Mouse (Mus musculus) embryonic facial prominence, embryonic 11.5 days (tissue): ENCODE results near the gene Gm17660. TPM values are rescaled to one million over a fixed set of nuclear protein-coding genes. Genes with fewer than 3 reads are reported as not detected.

Source experiments
- ATAC-seq: fragments of 200-750 bp; cut with Nextera tagmentation; replicated peaks from 2 replicates; pipeline ENCODE4 v1.8.0; 2017; ENCODE audit warnings: low read depth; ENCODE audit not compliant: insufficient number of reproducible peaks, low FRiP score, low TSS enrichment
- DNase-seq: peaks from one replicate; pipeline ENCODE4 v3.0.0-alpha.2; 2015; ENCODE audit warnings: low spot score
- H3K27ac ChIP-seq: fragments of 300-500 bp; sonication (generic); replicated peaks from 2 replicates; pipeline ENCODE4 v1.5.1; 2014; ENCODE audit warnings: mild to moderate bottlenecking, low read depth, low read length, control low read depth
- H3K27me3 ChIP-seq: fragments of 300-500 bp; sonication (generic); 2 replicates; pipeline ENCODE4 v1.6.1; 2014; ENCODE audit warnings: mild to moderate bottlenecking, low read length, moderate library complexity, mixed read lengths; ENCODE audit not compliant: control insufficient read depth, insufficient read depth
- H3K36me3 ChIP-seq: fragments of 300-500 bp; sonication (generic); replicated peaks from 2 replicates; pipeline ENCODE4 v1.6.1; 2014; ENCODE audit warnings: low read depth, mild to moderate bottlenecking, low read length, moderate library complexity, mixed read lengths; ENCODE audit not compliant: control insufficient read depth, insufficient read depth
- H3K4me1 ChIP-seq: fragments of 300-500 bp; sonication (generic); 2 replicates; pipeline ENCODE4 v1.6.1; 2014; ENCODE audit warnings: low read length, mixed read lengths; ENCODE audit not compliant: control insufficient read depth, insufficient read depth
- H3K4me2 ChIP-seq: fragments of 300-500 bp; sonication (generic); 2 replicates; pipeline ENCODE4 v1.6.1; 2014; ENCODE audit warnings: low read depth, mild to moderate bottlenecking, control low read depth, low read length, moderate library complexity
- H3K4me3 ChIP-seq: fragments of 300-500 bp; sonication (generic); 2 replicates; pipeline ENCODE4 v1.5.1; 2014; ENCODE audit warnings: low read depth, low read length, control low read depth
- H3K9ac ChIP-seq: fragments of 300-500 bp; sonication (generic); replicated peaks from 2 replicates; pipeline ENCODE4 v1.6.1; 2014; ENCODE audit warnings: mild to moderate bottlenecking, control low read depth, low read length
- H3K9me3 ChIP-seq: fragments of 300-500 bp; sonication (generic); replicated peaks from 2 replicates; pipeline ENCODE4 v1.6.1; 2016; ENCODE audit warnings: mild to moderate bottlenecking, low read length, inconsistent platforms, mixed read lengths; ENCODE audit not compliant: control insufficient read depth
- WGBS: fragments of 180-500 bp; shearing (Covaris S2); extraction: QIAGEN DNeasy Blood & Tissue Kit; methylation state at CpG from one replicate; pipeline ENCODE4 v1.1.7; 2014; 5-methylcytosine and 5-hydroxymethylcytosine counted together
- polyA plus RNA-seq: library from polyadenylated mRNA; unstranded; fragments of >200 nt; fragmentation: Nextera tagmentation; extraction: Ambion mirVana; gene quantifications from 2 replicates; pipeline ENCODE4 v1.2.1, GENCODE M21; 2014

Gm17660 gene
- polyA plus RNA-seq, 1 experiment from 2014 or later = not detected

DNA sequence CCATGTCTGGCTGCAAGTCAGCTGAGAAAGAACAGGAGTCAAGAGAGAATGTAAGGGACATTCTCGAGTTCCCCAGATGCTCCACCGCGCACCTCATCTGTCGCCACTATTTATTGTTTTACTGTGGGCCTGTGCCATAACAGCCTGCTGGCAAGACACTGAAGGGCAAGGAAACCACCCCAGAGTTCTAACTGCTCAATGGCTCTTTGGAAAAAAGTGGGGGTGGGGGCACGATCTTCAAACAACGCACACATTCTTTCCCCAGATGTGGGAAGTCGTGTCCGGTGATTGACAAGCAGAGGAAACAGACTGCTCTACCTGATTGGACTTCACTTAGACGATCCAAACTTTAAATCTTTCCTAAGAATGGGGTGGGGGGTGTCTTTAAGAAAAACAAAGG is 34.6 kb upstream of the Gm17660 start:
- Histone ChIP-seq H3K9me3 (no peaks in the 10 kb centered on the region), H3K27me3 (no peaks in the 10 kb centered on the region), H3K27ac (0 out of 2 replicates have a peak overlapping the region, but pooled peaks have one; percentile 14), H3K4me1 (peaks cover 5% of the 10 kb centered on the region), H3K36me3 (no peaks in the 10 kb centered on the region), H3K4me2 (no peak overlapping the region), H3K9ac (no peak overlapping the region), H3K4me3 (no peak overlapping the region)
- no peak for ATAC-seq
- 5% methylated on average over 9 of the region's 9 CpGs for WGBS
- DNase-seq = peak; percentile 70

DNA sequence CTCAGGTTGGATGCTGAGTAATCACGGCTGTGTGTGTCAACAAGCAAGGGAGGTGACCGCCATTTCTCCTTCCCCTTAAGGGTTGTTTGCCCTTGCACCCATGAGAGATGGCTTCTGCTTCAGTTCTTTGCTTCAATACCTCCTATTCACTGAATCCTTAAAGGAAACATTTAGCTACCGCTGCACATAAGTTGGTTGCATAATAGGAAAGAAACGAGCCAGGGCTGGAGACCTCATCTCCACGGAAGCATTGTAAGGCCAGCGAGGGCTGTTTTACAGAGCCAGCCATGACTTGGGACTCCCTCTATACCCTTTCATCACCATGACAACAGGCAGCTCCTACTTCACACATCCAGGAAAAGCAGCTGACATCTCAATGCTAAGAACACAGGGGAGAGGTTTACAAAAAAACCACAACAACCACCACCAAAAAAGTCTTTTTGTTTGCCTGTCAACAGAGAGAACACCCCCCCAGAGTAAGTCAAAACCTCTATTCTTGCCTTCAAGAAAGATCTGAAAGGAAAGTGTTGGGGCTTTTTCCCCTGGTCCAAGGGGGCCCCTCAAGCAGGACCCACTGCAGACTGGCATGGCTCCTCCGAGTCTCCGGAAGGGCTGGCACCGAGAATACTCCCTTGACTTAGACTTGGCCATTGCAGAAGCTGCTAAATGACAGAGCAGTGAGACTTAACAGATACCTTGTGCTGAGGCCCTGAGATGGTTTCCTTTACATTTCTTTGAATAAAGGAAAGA is 32.9 kb upstream of the Gm17660 start:
- Histone ChIP-seq H3K27ac (peak overlapping the region; percentile 39; the same call in 1 of the 2 replicates), H3K27me3 (no peaks in the 10 kb centered on the region), H3K9ac (no peak overlapping the region), H3K9me3 (no peaks in the 10 kb centered on the region), H3K4me1 (peaks cover 5% of the 10 kb centered on the region), H3K4me2 (no peak overlapping the region), H3K36me3 (no peaks in the 10 kb centered on the region), H3K4me3 (no peak overlapping the region)
- ATAC-seq (no peak; the same call in 1 of the 2 replicates), DNase-seq (peak; percentile 60)
- WGBS = 31% methylated on average over 9 of the region's 9 CpGs

DNA sequence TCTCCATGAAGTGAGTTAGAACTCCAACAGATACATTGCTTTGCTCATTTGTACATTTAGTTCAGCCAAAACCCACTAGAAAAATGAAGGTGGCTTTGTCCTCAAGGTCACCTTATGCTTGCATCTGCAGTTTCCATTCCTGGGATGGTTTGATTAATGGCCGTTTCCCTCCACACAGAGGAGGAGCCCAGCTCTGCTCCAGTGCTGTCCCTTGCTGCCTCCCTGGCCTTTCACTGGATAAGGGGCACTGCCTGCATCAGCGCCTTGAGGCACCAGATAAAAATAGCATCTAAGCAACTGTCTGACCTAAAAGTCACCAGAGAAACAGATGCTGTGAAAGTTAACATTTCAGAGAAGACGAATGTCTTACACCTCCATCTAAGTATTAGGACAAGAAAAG is 32.1 kb upstream of the Gm17660 start:
- 18% methylated on average over 3 of the region's 3 CpGs for WGBS
- DNase-seq (peak; percentile 27), ATAC-seq (no peak)
- Histone ChIP-seq H3K9me3 (no peaks in the 10 kb centered on the region), H3K36me3 (no peaks in the 10 kb centered on the region), H3K27ac (no peak overlapping the region; the same call in 1 of the 2 replicates), H3K4me1 (peaks cover 5% of the 10 kb centered on the region), H3K4me3 (no peak overlapping the region), H3K4me2 (no peak overlapping the region), H3K9ac (no peak overlapping the region), H3K27me3 (no peaks in the 10 kb centered on the region)

DNA sequence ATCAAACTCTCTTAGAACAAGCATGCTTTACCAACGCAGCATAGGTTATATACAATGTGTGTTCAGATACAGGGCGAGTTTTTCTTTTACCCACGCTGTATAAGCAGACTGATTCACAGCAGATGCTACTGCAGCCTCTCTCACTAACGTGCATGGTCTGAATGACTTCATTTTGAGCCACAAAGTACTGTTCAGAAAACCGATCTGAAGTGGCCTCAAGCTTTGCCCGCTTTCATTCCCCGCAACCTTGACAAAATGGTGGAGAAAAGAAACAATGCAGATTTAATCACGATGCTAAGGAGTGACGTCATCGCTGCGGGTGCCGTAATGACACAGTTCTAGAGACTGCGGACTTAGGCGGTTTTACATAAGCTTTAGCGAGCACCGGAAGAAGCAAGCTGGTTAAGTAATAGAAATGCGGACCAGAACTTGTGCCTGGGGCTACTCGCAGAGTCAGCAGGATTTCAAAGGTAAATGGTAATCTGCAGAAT is 31.5 kb upstream of the Gm17660 start:
- Histone ChIP-seq H3K36me3 (no peaks in the 10 kb centered on the region), H3K4me2 (peak overlapping the region; percentile 32), H3K27me3 (no peaks in the 10 kb centered on the region), H3K4me3 (no peak overlapping the region; the same call in 1 of the 2 replicates), H3K9me3 (no peaks in the 10 kb centered on the region), H3K4me1 (peaks cover 5% of the 10 kb centered on the region), H3K27ac (peak overlapping the region; percentile 53), H3K9ac (no peak overlapping the region)
- DNase-seq (peak; percentile 80), ATAC-seq (peak; percentile 76)
- WGBS = 7% methylated on average over 18 of the region's 18 CpGs

DNA sequence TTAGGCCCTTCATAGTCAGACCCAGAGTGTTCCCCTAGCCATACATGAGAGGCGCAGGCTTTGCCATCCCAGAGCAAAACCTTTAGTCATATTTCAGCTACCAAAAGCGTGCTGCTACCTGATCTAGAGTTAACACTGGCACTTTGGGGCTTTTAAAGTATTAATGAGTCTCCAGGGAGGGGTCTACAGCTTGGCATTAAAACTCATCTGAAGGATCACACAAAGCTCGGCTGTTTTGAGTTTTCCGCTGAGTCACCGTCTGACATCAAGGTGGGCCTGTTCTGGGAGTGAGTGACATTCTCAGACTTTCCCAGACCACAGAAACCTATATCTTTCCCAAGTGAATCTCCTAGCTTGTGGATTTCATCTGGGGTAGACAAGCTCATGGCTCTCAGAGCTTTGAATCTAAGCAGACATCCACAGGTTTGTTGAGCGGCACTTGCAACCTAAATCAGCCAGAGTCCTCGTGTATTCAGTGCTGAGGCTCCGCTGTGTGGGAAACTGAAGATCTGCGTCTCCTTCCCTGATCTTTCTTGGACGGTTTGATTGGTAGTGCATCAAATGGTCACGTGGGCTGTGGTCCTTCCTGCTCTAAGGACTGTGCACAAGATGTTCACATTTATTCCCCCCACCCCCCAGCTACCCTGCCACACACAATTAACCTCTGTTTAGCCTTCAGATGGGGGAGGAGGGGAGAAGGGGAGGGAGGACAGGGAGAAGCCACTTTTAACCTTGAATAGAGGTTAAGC is 30.9 kb upstream of the Gm17660 start:
- Histone ChIP-seq H3K27me3 (no peaks in the 10 kb centered on the region), H3K9me3 (no peaks in the 10 kb centered on the region), H3K4me2 (peak overlapping the region; percentile 32; the same call in 1 of the 2 replicates), H3K27ac (0 out of 2 replicates have a peak overlapping the region, but pooled peaks have one; percentile 53), H3K4me1 (peaks cover under 1% of the 10 kb centered on the region), H3K9ac (no peak overlapping the region), H3K36me3 (no peaks in the 10 kb centered on the region), H3K4me3 (no peak overlapping the region)
- ATAC-seq = peak; percentile 70
- peak; percentile 76 for DNase-seq
- 29% methylated on average over 11 of the region's 11 CpGs for WGBS

DNA sequence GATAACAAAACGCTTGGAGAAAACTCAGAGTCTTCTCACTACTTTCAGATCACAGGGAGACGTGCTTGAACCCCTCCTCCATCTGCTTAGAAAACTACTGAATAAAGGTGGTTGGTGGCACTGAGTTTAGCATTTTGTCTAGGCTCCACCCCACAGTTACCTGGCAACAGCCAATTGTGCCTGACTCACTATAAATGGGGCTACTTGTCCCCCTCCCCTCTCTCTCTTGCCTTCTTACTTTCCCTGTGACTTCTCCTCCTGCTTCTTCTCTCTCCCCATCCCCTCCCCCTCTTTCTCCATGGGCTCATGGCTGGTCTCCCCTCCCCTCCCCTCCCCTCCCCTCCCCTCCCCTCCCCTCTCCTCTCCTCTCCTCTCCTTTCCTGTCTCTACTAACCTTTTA is 26.7 kb upstream of the Gm17660 start:
- H3K4me1 ChIP-seq = 0 out of 2 replicates have a peak, but pooled peaks cover 3% of the 10 kb centered on the region
- WGBS = 71% methylated on average over 2 of the region's 2 CpGs
- DNase-seq (no peak), ATAC-seq (no peak)
- H3K36me3 ChIP-seq = no peaks in the 10 kb centered on the region
- H3K4me2 ChIP-seq = no peak overlapping the region
- no peak overlapping the region for H3K9ac ChIP-seq
- H3K9me3 ChIP-seq = no peaks in the 10 kb centered on the region
- no peak overlapping the region for H3K4me3 ChIP-seq
- H3K27me3 ChIP-seq = no peaks in the 10 kb centered on the region
- H3K27ac ChIP-seq = no peak overlapping the region

DNA sequence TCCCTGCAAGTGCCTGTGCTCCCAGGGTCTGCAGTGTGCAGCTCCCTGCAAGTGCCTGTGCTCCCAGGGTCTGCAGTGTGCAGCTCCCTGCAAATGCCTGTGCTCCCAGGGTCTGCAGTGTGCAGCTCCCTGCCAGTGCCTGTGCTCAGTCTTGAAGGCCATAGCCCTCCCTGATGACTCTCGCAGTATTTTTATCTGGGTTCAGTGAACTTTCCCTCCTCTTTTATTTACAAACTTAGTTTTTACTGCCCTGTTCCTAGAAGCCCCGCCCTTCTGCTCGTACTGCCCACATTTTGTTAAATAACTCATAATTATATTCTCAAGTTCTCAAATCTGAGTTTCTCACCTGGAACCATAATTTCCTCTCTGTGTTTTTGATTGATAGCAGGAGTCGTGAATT is 25.8 kb upstream of the Gm17660 start:
- DNase-seq = no peak
- Histone ChIP-seq H3K27me3 (no peaks in the 10 kb centered on the region), H3K36me3 (no peaks in the 10 kb centered on the region), H3K9ac (no peak overlapping the region), H3K4me3 (no peak overlapping the region), H3K27ac (no peak overlapping the region), H3K4me2 (no peak overlapping the region), H3K4me1 (0 out of 2 replicates have a peak, but pooled peaks cover 3% of the 10 kb centered on the region), H3K9me3 (no peaks in the 10 kb centered on the region)
- 71% methylated on average over 4 of the region's 4 CpGs for WGBS
- ATAC-seq = no peak
